Mouse (Mus musculus) heart, embryonic 13.5 days (tissue): ENCODE data around the gene Ccdc63. TPM values are rescaled to one million over a fixed set of nuclear protein-coding genes. Genes with fewer than 3 reads are reported as not detected.
"Not testable (repeated sequence)": the region's sequence is repeated elsewhere in the genome, so short reads cannot be mapped to it uniquely, and the experiment has no call there.

ENCODE experiments used
- ATAC-seq: fragments of 200-750 bp; cut with Nextera tagmentation; 2 replicates; pipeline ENCODE4 v1.8.0; 2017; ENCODE audit warnings: moderate TSS enrichment; ENCODE audit not compliant: insufficient number of reproducible peaks, low FRiP score, low TSS enrichment; ENCODE audit errors: extremely low read depth
- H3K27ac ChIP-seq: fragments of 300-500 bp; sonication (generic); replicated peaks from 2 replicates; pipeline ENCODE4 v1.5.1; 2015; ENCODE audit warnings: moderate library complexity, mild to moderate bottlenecking, inconsistent platforms
- H3K27me3 ChIP-seq: fragments of 300-500 bp; sonication (generic); replicated peaks from 2 replicates; pipeline ENCODE4 v1.6.1; 2015; ENCODE audit warnings: mild to moderate bottlenecking, inconsistent platforms
- H3K36me3 ChIP-seq: fragments of 300-500 bp; sonication (generic); 2 replicates; pipeline ENCODE4 v1.6.1; 2015; ENCODE audit warnings: mild to moderate bottlenecking, inconsistent platforms
- H3K4me1 ChIP-seq: fragments of 300-500 bp; sonication (generic); 2 replicates; pipeline ENCODE4 v1.6.1; 2015; ENCODE audit warnings: inconsistent platforms
- H3K4me2 ChIP-seq: fragments of 300-500 bp; sonication (generic); 2 replicates; pipeline ENCODE4 v1.6.1; 2015; ENCODE audit warnings: inconsistent platforms, mild to moderate bottlenecking, moderate library complexity
- H3K4me3 ChIP-seq: fragments of 300-500 bp; sonication (generic); 2 replicates; pipeline ENCODE4 v1.5.1; 2015; ENCODE audit warnings: moderate library complexity, mild to moderate bottlenecking, inconsistent platforms
- H3K9ac ChIP-seq: fragments of 300-500 bp; sonication (generic); 2 replicates; pipeline ENCODE4 v1.6.1; 2015; ENCODE audit warnings: inconsistent platforms, mild to moderate bottlenecking, moderate library complexity
- H3K9me3 ChIP-seq: fragments of 300-500 bp; sonication (generic); 2 replicates; pipeline ENCODE4 v1.6.1; 2016; ENCODE audit warnings: inconsistent platforms
- WGBS: fragments of 180-500 bp; shearing (Covaris S2); methylation state at CpG from one replicate; pipeline ENCODE4 v1.1.7; 2015; ENCODE audit warnings: mixed read lengths; 5-methylcytosine and 5-hydroxymethylcytosine counted together
- polyA plus RNA-seq: library from polyadenylated mRNA; unstranded; fragments of >200 nt; fragmentation: Nextera tagmentation; extraction: Ambion mirVana; gene quantifications from 2 replicates; pipeline ENCODE4 v1.2.1, GENCODE M21; 2015

Ccdc63 gene
- polyA plus RNA-seq, 1 experiment from 2014 or later: not detected

DNA sequence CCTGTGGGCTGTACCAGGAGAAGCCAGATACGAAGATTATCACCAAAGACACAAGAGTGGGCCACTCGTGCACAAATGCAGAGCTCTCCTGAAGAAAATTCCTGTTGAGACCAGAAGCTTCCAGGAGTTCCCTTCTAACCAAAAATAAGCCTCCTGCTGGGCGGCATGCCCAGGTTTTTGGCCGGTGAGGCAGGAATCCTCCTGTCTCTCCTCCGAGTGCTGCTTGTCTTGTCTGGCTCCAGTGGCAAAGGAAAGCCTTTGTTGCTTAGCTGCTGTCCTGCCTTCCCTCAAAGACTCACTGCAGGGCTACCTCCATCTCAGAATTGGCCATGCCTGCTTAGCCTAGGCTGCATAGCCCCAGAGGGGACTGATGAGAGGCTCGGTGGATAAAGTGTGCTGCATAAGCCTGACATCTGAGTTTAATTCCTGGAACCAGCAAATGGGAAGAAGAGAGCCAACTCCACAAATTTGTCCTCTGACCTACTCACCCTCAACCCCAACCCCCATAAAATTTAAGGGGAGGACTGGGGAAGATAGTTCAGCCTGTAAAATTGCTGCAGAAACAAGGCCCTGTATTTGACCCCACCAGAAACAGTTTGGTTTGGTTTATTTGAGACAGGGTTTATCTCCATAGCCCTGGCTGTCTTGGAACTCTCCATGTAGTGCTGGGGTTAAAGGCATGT is 24.8 kb upstream of the Ccdc63 start:
- Histone ChIP-seq H3K4me3 (no peak overlapping the region), H3K27me3 (no peaks in the 10 kb centered on the region), H3K9ac (peak overlapping the region; percentile 66), H3K27ac (peak overlapping the region; percentile 48), H3K36me3 (peaks cover 98% of the 10 kb centered on the region), H3K9me3 (no peaks in the 10 kb centered on the region), H3K4me1 (peaks cover 83% of the 10 kb centered on the region), H3K4me2 (peak overlapping the region; percentile 16)
- 43% methylated on average over 6 of the region's 6 CpGs for WGBS
- no peak for ATAC-seq

GRCm38 (mm10) chr5:122164011-122164410 is 23.4 kb upstream of the Ccdc63 start:
- WGBS: 73% methylated on average over 3 of the region's 3 CpGs
- no peak overlapping the region for H3K27ac ChIP-seq
- no peak overlapping the region for H3K4me3 ChIP-seq
- H3K9ac ChIP-seq: peak overlapping the region; percentile 62; the same call in 1 of the 2 replicates
- peaks cover 90% of the 10 kb centered on the region for H3K36me3 ChIP-seq
- 0 out of 2 replicates have a peak overlapping the region, but pooled peaks have one; percentile 86 for H3K4me2 ChIP-seq
- H3K4me1 ChIP-seq: peaks cover 95% of the 10 kb centered on the region
- no peaks in the 10 kb centered on the region for H3K27me3 ChIP-seq
- H3K9me3 ChIP-seq: no peaks in the 10 kb centered on the region
- no peak for ATAC-seq

DNA sequence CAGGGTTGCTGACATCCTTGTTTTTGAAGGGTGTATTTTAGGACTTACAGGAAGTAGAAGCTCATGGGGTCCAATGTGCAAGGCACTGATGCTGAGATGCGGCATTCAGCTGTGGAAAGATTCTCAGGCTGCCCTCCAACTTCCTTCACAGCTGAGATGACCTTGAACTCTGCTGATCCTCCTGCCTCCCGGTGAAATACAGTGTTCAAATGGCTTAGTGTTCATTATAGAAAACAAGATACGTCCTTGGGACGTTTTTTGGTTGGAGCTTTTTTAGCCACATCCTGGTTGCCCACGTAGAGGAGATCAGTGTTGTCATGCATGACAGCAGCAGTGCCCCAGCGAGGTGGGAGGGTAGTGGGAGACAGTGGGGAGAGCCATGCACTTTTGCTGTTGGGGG is 22.6 kb upstream of the Ccdc63 start:
- Histone ChIP-seq H3K9me3 (no peaks in the 10 kb centered on the region), H3K27me3 (no peaks in the 10 kb centered on the region), H3K4me2 (peak overlapping the region; percentile 86), H3K4me3 (no peak overlapping the region), H3K36me3 (peaks cover 82% of the 10 kb centered on the region), H3K4me1 (peaks cover 91% of the 10 kb centered on the region), H3K27ac (peak overlapping the region; percentile 59), H3K9ac (peak overlapping the region; percentile 72)
- ATAC-seq: no peak
- WGBS: 44% methylated on average over 6 of the region's 6 CpGs

DNA sequence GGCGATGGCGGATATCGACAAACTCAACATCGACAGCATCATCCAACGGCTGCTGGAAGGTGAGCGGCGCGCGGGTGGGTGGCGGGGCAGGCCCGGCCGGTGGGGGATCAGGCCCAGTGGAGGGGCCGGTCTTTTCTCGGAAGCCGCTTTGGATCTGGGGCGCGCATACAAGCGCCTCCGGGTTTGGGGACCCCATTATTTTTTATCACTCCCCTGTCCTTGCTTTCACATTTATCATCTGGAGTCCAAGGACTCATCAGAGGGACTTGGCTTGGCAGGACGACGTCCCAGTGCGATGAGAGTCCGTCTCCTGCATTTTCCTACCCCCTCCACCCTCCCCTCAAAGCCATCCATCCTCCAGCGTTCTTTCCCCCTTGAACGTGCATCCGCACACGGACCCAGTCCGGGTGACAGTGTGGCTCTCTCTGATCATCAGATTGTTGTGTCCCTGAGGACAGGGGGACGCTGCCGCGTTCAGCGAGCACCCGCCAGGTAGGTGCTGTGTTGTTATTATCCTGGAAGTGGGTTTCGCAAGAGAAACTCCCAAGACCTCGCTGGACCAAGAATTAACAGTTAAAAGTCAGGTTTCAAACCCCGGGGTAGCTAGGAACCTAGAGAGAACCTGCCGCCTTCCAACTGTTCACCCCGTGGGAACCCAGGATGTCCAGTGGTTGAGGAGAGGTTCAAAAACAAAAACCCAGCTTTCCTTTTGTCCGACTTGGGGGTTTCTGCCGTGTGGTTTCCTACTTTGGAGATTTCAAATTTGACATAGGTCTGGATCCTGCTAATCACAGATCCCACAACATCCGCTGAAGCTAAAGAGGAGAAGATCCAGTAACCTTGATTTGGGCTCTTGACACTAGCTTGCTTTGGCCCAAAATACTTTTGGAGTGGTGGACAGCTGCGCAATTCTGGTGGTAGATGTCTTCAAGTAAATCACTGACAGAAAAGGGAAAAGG is 18.2 kb upstream of the Ccdc63 start:
- peak overlapping the region; percentile 86 for H3K4me2 ChIP-seq
- H3K27me3 ChIP-seq: no peaks in the 10 kb centered on the region
- ATAC-seq: 0 out of 2 replicates have a peak, but pooled peaks have one; percentile 3
- H3K4me1 ChIP-seq: peaks cover 66% of the 10 kb centered on the region
- peaks cover 40% of the 10 kb centered on the region for H3K36me3 ChIP-seq
- H3K27ac ChIP-seq: peak overlapping the region; percentile 87
- 1% methylated on average over 42 of the region's 42 CpGs for WGBS
- peak overlapping the region; percentile 97 for H3K4me3 ChIP-seq
- H3K9ac ChIP-seq: peak overlapping the region; percentile 99
- no peaks in the 10 kb centered on the region for H3K9me3 ChIP-seq

DNA sequence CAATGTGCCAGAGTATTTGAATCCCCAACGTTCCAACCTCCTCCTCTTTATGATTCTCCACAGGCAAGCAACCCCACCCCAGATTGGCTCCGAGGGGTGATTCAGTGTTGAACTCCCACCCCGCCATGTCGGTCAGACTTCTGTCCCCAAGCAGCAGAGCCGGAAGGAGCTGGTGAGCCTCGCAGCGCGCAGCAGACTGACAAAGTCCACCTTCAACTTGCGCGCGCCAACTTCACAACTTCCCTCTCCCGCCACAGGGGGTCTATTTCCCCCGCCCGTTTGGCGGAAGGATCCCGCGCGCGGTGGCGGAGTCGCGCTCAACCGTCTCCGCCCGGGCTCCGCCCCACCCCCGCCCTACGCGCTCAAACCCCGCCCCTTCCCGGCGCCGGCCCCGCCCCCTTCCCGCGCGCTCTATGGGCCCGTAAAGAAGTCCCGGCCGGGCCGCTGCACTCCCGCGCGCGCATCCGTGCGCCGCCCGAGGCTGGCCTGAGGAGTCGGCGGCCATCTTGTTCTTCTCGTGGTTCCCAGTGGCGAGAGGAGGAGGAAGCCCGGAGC is 17.3 kb upstream of the Ccdc63 start, which contains the start of gene Ppp1cc:
Ppp1cc (plus strand) TSS at position 452 of the 555 bp plus-strand sequence.
- Histone ChIP-seq H3K9ac (peak within 1 kb of the TSS; percentile 99), H3K4me2 (peak within 1 kb of the TSS; percentile 86), H3K27ac (peak within 1 kb of the TSS; percentile 88), H3K4me1 (peaks cover 56% of the 10 kb centered on the region), H3K9me3 (no peaks in the 10 kb centered on the region), H3K36me3 (peaks cover 31% of the 10 kb centered on the region), H3K27me3 (no peaks in the 10 kb centered on the region), H3K4me3 (peak within 1 kb of the TSS; percentile 97)
- ATAC-seq: peak; percentile 87
- WGBS: 1% methylated on average over 54 of the region's 54 CpGs

DNA sequence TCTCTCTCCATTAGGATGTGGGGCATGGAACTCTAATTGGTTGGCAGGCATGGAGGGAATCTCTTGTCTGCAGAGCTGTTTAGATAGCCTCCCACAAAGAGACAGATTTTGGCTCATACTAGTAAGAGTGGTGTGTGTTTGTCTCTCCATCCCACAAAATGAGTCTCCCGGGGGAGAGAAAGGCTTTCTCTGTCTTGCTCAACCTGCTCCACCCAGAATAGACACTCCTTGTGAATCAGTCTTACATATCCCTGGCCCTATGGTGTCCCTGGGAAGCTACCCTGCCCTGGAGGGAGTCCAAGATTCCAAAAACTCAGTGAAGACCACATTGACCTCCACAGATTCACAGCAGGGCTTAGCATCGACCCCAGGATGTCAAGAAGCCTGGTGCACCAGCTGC is 15.9 kb upstream of the Ccdc63 start:
- H3K27me3 ChIP-seq: no peaks in the 10 kb centered on the region
- peaks cover 17% of the 10 kb centered on the region for H3K36me3 ChIP-seq
- H3K9ac ChIP-seq: no peak overlapping the region
- H3K9me3 ChIP-seq: no peaks in the 10 kb centered on the region
- no peak overlapping the region for H3K4me3 ChIP-seq
- ATAC-seq: no peak
- no peak overlapping the region for H3K4me2 ChIP-seq
- 66% methylated on average over 2 of the region's 2 CpGs for WGBS
- no peak overlapping the region for H3K27ac ChIP-seq
- peaks cover 42% of the 10 kb centered on the region for H3K4me1 ChIP-seq

- Histone ChIP-seq H3K4me2 (no peak overlapping the region), H3K36me3 (peaks cover 8% of the 10 kb centered on the region), H3K9me3 (no peaks in the 10 kb centered on the region), H3K27me3 (no peaks in the 10 kb centered on the region), H3K4me1 (peaks cover 33% of the 10 kb centered on the region), H3K9ac (no peak overlapping the region), H3K4me3 (no peak overlapping the region), H3K27ac (0 out of 2 replicates have a peak overlapping the region, but pooled peaks have one; percentile 12)
- ATAC-seq: no peak
These were observed 15.0 kb upstream of the Ccdc63 start for GRCm38 (mm10) chr5:122155613-122156012.

DNA sequence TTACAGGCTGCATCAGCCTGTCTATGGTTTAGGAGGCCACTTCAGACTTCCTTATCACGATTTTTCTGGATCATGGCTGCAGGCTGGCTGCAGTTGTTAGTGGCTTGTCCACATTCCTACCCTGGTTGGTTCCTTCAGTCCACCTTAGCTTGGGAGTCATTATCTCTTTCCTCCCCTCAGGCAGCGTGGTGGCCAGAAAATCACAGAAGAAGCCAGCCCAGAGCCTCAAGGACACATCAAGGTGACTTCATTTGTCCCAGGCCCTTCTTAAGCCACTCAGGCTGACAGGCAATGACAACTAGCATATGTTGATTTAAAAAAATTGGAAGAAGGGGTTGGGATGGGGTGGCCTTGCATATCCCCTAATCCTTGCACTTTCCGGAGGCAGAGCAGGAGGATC is 14.2 kb upstream of the Ccdc63 start:
- WGBS: 42% methylated on average over 3 of the region's 3 CpGs
- H3K9ac ChIP-seq: 0 out of 2 replicates have a peak overlapping the region, but pooled peaks have one; percentile 28
- no peaks in the 10 kb centered on the region for H3K9me3 ChIP-seq
- ATAC-seq: no peak
- no peaks in the 10 kb centered on the region for H3K27me3 ChIP-seq
- no peak overlapping the region for H3K4me2 ChIP-seq
- H3K4me1 ChIP-seq: peaks cover 25% of the 10 kb centered on the region
- peak overlapping the region; percentile 25 for H3K27ac ChIP-seq
- H3K36me3 ChIP-seq: no peaks in the 10 kb centered on the region
- no peak overlapping the region for H3K4me3 ChIP-seq

- Histone ChIP-seq H3K4me1 (peaks cover 19% of the 10 kb centered on the region), H3K9ac (peak overlapping the region; percentile 19; the same call in 1 of the 2 replicates), H3K36me3 (no peaks in the 10 kb centered on the region), H3K4me3 (no peak overlapping the region), H3K4me2 (0 out of 2 replicates have a peak overlapping the region, but pooled peaks have one; percentile 13), H3K27me3 (no peaks in the 10 kb centered on the region), H3K9me3 (no peaks in the 10 kb centered on the region), H3K27ac (0 out of 2 replicates have a peak overlapping the region, but pooled peaks have one; percentile 8)
- no peak for ATAC-seq
- WGBS: 32% methylated on average over 11 of the region's 14 CpGs
These were observed 13.4 kb upstream of the Ccdc63 start for GRCm38 (mm10) chr5:122154006-122154405.

DNA sequence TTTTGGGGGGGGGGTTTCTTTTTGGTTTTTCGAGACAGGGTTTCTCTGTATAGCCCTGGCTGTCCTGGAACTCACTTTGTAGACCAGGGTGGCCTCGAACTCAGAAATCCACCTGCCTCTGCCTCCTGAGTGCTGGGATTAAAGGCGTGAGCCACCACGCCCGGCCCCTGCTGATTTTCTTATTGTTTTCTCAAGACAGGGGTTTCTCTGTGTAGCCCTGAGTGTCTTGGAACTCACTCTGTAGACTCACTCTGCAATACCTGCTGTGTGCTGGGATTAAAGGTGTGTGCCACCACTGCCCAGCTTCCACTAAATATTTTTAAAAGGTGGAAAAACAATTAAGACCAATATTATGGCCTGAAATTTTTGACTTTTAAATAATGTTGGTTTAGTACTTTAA is 11.9 kb upstream of the Ccdc63 start:
- not testable (repeated sequence) for H3K27ac ChIP-seq, H3K36me3 ChIP-seq, H3K9ac ChIP-seq, ATAC-seq, H3K27me3 ChIP-seq, H3K9me3 ChIP-seq, H3K4me2 ChIP-seq, H3K4me3 ChIP-seq
- WGBS: 79% methylated on average over 5 of the region's 5 CpGs
- peaks cover 17% of the 10 kb centered on the region for H3K4me1 ChIP-seq

GRCm38 (mm10) chr5:122149259-122149658 is 8.6 kb upstream of the Ccdc63 start:
- Histone ChIP-seq H3K27ac (no peak overlapping the region), H3K4me3 (no peak overlapping the region), H3K4me1 (peaks cover 15% of the 10 kb centered on the region), H3K9ac (no peak overlapping the region), H3K36me3 (no peaks in the 10 kb centered on the region), H3K4me2 (no peak overlapping the region), H3K9me3 (no peaks in the 10 kb centered on the region), H3K27me3 (no peaks in the 10 kb centered on the region)
- 51% methylated on average over 4 of the region's 4 CpGs for WGBS
- ATAC-seq: no peak
